Mouse (Mus musculus): Measurements from ENCODE around the gene Sec14l3.

- no peak for TF ChIP-seq POLR2A (IDR thresholded peaks at IDR 0.05; ENCODE audit: control insufficient read depth in 1 of 2, insufficient read depth in 1 of 2, low read depth in 1 of 2, low read length in 2 of 2, poor library complexity in 1 of 2)
- no peak for TF ChIP-seq EP300 (IDR thresholded peaks at IDR 0.05; ENCODE audit: low read depth in 1 of 2, low read length in 2 of 2)
- peak; percentile 52; the same call in 1 of the 2 replicates for TF ChIP-seq USF1 (IDR thresholded peaks at IDR 0.05; ENCODE audit: low read depth, low read length)
Observed at GRCm38 (mm10) chr11:4083316-4084078, 18.9 kb downstream of the Sec14l3 start.
